In the genomic region with DNA sequence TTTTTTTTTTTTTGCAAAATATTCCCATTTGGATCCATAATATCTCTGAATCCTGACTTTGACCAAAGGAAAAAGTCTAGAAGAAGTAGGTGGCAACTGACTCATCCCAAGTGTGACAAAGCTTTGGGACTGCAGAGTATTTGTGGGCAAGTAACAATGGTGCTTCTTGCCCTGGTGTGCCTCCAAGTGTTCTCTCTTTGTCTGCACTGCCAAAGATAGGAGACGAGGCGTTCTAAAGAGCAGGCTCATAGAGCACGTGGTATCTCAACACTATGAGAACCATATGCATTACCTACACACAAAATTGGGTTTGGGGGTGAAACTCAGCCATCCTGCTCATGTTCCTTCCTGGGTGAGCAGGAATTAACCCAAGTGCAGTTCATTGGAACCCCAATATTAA, we compare ENCODE assay signal across 31 mouse cellular contexts.
"Had no signal": no experiment of that assay in that cellular context is flagged by ENCODE, and none has a peak within 500 bp of the region (broad histone marks: within the 10 kb centered on the region; RNA-seq: fewer than 3 reads in every experiment).

No protein-coding gene starts in this region.

- H3K9ac ChIP-seq: limb, embryonic 12.5 days; limb, embryonic 13.5 days; limb, embryonic 15.5 days; liver, embryonic 12.5 days; liver, embryonic 13.5 days; liver, embryonic 14.5 days; liver, embryonic 15.5 days; liver, postnatal 0 days; lung, embryonic 14.5 days; lung, embryonic 15.5 days; midbrain, embryonic 12.5 days; midbrain, embryonic 13.5 days; midbrain, embryonic 15.5 days; neural tube, embryonic 12.5 days had no signal

- H3K4me1 ChIP-seq: limb, embryonic 10.5 days; limb, embryonic 12.5 days; limb, embryonic 13.5 days; limb, embryonic 15.5 days; liver, embryonic 12.5 days; liver, embryonic 13.5 days; liver, embryonic 15.5 days; lung, embryonic 15.5 days; megakaryocyte, embryonic 14.5 days; midbrain, embryonic 10.5 days; midbrain, embryonic 12.5 days; midbrain, embryonic 13.5 days; midbrain, embryonic 15.5 days; neural tube, embryonic 12.5 days had no signal

- H3K27me3 ChIP-seq: limb, embryonic 12.5 days; limb, embryonic 13.5 days; limb, embryonic 15.5 days; liver, embryonic 12.5 days; liver, embryonic 13.5 days; liver, embryonic 15.5 days; lung, embryonic 15.5 days; megakaryocyte, embryonic 14.5 days; midbrain, embryonic 12.5 days; midbrain, embryonic 13.5 days; midbrain, embryonic 15.5 days; neural tube, embryonic 12.5 days had no signal

- H3K9me3 ChIP-seq: limb, embryonic 10.5 days; limb, embryonic 12.5 days; limb, embryonic 13.5 days; limb, embryonic 15.5 days; liver, embryonic 12.5 days; liver, embryonic 13.5 days; liver, embryonic 15.5 days; lung, embryonic 15.5 days; midbrain, embryonic 10.5 days; midbrain, embryonic 12.5 days; midbrain, embryonic 15.5 days; neural tube, embryonic 12.5 days had no signal

- ATAC-seq: liver, embryonic 12.5 days; liver, postnatal 0 days; lung, postnatal 0 days; midbrain, embryonic 13.5 days; midbrain, embryonic 15.5 days; midbrain, embryonic 16.5 days had no signal

- H3K4me3 ChIP-seq: limb, embryonic 10.5 days; limb, embryonic 12.5 days; limb, embryonic 13.5 days; limb, embryonic 15.5 days; liver, embryonic 12.5 days; liver, embryonic 13.5 days; liver, embryonic 15.5 days; lung, embryonic 15.5 days; megakaryocyte, embryonic 14.5 days; midbrain, embryonic 10.5 days; midbrain, embryonic 12.5 days; midbrain, embryonic 13.5 days; midbrain, embryonic 15.5 days; myocyte; neural tube, embryonic 12.5 days had no signal

- H3K27ac ChIP-seq: limb, embryonic 10.5 days; limb, embryonic 12.5 days; limb, embryonic 13.5 days; limb, embryonic 15.5 days; liver, embryonic 12.5 days; liver, embryonic 13.5 days; liver, embryonic 14.5 days; liver, embryonic 15.5 days; lung, embryonic 15.5 days; macrophage; midbrain, embryonic 10.5 days; midbrain, embryonic 12.5 days; midbrain, embryonic 13.5 days; midbrain, embryonic 15.5 days; neural tube, embryonic 12.5 days had no signal

- H3K36me3 ChIP-seq: limb, embryonic 10.5 days; limb, embryonic 12.5 days; limb, embryonic 13.5 days; limb, embryonic 15.5 days; liver, embryonic 12.5 days; liver, embryonic 13.5 days; liver, embryonic 15.5 days; lung, embryonic 15.5 days; midbrain, embryonic 10.5 days; midbrain, embryonic 12.5 days; midbrain, embryonic 13.5 days; midbrain, embryonic 15.5 days; neural tube, embryonic 12.5 days had no signal

- DNase-seq: left cerebral cortex, postnatal 4 days; liver; liver, embryonic 13.5 days; liver, postnatal 0 days; lung, adult 18-20 months; lung, adult 2 months; lung, embryonic 14.5 days; lung, postnatal 10 days; lung, postnatal 14 days; lung, postnatal 36 days; lung, postnatal 4 days; midbrain, embryonic 14.5 days had no signal

- H3K4me2 ChIP-seq: limb, embryonic 12.5 days; limb, embryonic 13.5 days; limb, embryonic 15.5 days; liver, embryonic 11.5 days; liver, embryonic 12.5 days; liver, embryonic 13.5 days; liver, embryonic 15.5 days; lung, embryonic 14.5 days; lung, embryonic 15.5 days; midbrain, embryonic 12.5 days; midbrain, embryonic 13.5 days; midbrain, embryonic 15.5 days; neural tube, embryonic 12.5 days had no signal
